ENCODE assay signal across 16 mouse cellular contexts in the genomic region with DNA sequence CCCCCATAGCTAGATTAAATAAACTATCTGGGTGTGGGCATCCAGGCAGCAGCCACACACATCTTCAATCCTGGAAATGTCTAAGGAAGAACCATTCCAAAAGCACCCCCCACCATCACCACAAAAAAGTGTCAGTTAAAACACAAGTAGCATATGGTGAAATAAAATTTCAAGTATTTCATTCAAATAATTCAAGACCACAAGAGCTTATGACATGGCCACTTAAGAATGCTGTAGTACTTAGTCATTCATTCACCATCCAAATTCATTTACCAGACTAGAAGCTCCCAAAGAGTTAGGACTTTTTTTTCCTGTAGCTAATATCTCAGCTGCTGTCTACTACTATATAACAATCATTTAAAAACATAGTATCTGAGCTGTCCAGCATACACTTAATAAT.
"Had no signal": no experiment of that assay in that cellular context is flagged by ENCODE, and none has a peak within 500 bp of the region (broad histone marks: within the 10 kb centered on the region; RNA-seq: fewer than 3 reads in every experiment).

No protein-coding gene starts in this region.

- H3K4me2 ChIP-seq: kidney, embryonic 15.5 days; limb, embryonic 12.5 days; neural tube, embryonic 12.5 days; stomach, embryonic 15.5 days had no signal

- H3K27me3 ChIP-seq: kidney, embryonic 15.5 days; limb, embryonic 12.5 days; neural tube, embryonic 12.5 days; stomach, embryonic 15.5 days had no signal

- H3K4me3 ChIP-seq: kidney, embryonic 15.5 days; left cerebral cortex, adult 2 months; limb, embryonic 12.5 days; midbrain, embryonic 10.5 days; neural tube, embryonic 12.5 days; stomach, embryonic 15.5 days had no signal

- H3K27ac ChIP-seq: kidney, embryonic 15.5 days; left cerebral cortex, adult 2 months; limb, embryonic 12.5 days; liver, embryonic 14.5 days; midbrain, embryonic 10.5 days; neural tube, embryonic 12.5 days; stomach, embryonic 15.5 days had no signal

- H3K9me3 ChIP-seq: kidney, embryonic 15.5 days; limb, embryonic 12.5 days; midbrain, embryonic 10.5 days; neural tube, embryonic 12.5 days; stomach, embryonic 15.5 days had no signal

- H3K36me3 ChIP-seq: kidney, embryonic 15.5 days; limb, embryonic 12.5 days; midbrain, embryonic 10.5 days; neural tube, embryonic 12.5 days; stomach, embryonic 15.5 days had no signal

- H3K9ac ChIP-seq: kidney, embryonic 15.5 days; limb, embryonic 12.5 days; liver, embryonic 14.5 days; neural tube, embryonic 12.5 days; stomach, embryonic 15.5 days had no signal

- H3K4me1 ChIP-seq: kidney, embryonic 15.5 days; stomach, embryonic 15.5 days had no signal

- DNase-seq: kidney, adult 2 months; kidney, postnatal 14 days; lung, adult 18-20 months; lung, postnatal 14 days; midbrain, embryonic 14.5 days; retina, postnatal 1 day; right cerebral cortex, postnatal 14 days; thymus, adult 2 months; thymus, postnatal 25 days had no signal
